Mouse (Mus musculus): Measurements from ENCODE around the gene Tsc22d1.

Tsc22d1 gene

DNA sequence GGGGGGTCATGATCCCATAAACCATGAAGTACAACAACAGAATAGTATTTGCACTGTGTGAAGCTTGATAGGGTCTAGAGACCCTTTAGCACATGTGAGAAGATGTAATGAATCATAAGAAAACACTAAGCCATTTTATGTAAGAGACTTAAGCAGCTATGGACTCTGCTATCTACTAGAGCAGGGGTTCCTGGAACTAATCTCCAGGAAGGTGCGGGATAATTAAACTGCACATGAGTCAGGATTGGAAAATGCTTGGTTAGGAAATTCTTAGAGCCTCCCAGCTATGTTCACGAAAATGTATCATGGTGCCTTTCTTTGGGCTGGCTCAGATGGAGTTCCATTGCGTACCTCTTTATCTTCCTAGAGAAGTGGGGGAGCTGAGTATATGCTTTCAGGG is 106.5 kb downstream of the Tsc22d1 start:
- no peak for DNase-seq

DNA sequence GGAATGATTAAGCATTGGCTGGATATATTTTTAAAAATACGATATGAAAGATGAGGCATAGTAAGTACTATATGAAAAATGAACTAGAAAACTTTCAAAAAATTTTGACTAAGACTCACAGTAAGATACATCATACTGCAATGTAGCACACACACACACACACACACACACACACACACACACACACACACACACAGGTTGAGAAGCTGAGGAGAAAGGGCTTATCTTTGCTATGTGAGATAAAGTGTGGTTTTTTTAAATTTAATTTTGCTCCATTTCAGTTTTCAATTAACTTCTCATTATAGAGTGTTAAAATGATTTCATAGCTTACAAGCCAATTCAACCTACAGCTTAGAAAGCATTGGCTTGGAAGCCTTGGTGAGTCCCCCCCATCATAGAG is 108.6 kb downstream of the Tsc22d1 start:
- no peak for DNase-seq

DNA sequence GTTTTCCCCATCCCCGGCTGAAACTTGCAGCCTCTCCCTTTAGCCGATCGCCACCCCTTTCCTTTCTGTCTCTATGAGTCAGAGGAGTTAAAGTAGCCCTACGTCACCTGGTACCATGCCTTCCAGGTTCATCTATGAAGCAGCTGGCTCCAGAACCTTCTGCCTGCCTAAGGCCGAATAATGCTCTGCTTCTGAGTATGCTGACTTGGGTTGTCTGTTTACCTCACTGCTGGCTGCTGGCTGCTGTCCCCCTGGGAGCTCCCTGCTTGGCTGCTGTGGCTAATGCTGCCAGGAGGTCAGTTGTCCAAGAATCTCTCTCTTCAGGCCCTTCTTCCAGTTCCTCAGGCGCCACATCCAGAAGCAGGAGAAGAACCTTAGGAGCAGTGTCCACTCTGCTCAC is 111.7 kb downstream of the Tsc22d1 start:
- DNase-seq: no peak

DNA sequence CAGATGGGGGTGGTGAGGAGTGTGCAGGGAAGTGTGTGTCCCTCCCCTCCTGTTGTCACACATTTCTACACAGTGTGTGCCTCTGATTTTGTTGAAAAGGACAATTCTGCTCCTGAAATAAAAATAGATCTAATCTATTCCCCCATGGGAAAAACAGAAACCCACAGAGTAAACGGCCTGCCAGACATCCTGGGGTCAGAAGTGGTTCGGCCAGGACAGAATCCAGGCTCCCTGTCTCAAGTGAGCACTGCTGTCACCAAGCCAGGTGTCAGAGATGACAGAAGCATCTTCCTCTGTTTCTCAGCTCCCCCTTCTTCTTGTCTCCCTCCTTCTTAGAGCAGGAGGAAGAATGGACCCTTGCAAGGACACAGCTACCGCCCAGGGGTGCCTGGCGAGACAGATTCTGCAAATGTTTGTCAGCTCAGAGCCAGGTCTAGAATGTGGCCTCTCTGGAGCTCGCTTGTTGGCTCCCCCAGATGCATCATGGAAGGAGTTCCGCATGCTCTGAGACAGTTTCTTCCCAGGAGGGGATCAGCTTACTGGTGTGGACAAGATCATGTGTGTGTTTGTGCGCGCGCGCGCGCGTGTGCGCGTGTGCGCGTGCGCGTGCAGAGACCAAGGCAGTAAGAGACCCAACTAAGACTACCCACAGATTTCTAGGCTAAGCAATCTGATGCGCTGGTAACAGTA is 112.4 kb downstream of the Tsc22d1 start:
- DNase-seq: no peak

DNA sequence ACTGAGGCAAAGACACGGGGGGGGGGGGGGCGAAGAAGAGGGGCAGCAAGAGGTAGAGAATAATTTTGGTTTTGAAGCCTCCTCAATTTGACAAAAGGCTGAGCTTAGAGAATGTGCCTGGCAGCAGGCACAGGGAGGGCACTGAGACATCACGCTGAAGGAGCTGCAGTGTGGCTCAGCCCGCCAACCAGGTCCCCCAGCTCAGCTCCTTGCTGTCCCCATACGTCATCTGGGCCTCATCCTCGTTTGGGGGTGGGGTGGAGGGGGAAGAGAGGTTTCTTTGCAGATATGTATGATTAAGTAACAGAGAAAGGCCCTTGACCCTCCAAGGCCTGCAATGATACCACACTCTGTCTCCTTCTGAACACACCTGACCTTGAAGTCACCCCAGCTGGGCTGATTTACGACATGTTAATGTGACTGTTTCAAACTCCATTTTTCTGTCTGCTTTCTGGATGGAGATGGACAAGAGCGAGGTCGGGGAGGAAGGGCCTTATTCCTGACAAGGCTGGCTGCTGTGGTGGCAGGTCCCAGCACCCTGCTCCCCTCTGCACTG is 113.1 kb downstream of the Tsc22d1 start:
- peak; percentile 50 for DNase-seq

DNA sequence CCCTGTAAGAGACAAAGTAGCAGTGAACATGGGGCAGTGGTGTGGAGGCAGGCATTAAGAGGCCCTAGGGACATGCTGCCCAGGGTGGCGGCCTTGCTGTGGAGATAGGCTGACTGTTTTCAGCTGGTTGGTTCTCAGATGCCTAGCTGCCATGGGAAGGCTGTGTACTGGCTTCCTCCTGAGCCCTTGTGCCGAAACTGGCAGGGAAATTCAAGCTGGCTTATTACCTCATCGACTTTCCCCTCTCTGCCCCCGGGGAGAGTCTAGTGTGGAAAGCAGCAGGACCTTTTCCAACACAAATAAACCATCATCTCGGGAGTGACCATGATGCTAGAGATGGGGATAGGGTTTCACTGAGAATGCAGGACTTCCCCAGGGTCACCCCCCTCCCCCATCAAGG is 113.9 kb downstream of the Tsc22d1 start:
- peak; percentile 61 for DNase-seq

DNA sequence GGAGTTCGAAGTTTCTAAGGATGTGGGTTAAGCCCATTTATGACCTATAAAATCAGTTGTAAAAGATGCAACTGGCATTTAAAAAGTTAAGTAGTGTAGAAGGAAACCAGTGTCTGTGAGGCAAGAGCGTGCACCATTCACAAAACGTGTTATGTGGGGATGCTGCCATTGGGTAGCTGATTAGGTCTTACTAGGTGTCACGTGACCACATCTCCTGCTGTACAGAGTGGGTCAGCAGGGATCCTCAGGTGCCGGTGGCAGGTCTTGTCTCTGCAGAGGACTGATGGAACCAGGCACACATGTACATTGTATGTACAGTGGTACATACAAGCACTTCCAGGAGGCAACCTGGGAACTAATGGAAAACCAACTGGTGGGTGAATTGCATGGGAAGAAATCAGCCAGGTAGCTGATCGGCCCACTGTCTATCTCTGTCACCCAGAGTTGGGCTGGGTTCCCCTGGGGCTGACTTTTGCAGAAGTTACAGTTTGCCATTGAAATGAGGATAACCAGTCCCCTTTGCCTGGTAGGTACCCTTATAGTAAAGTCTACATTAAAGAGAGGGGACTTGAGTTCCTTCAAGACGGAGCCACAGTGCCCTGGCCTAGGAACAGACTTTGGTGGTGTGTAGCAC is 116.4 kb downstream of the Tsc22d1 start:
- DNase-seq: no peak

DNA sequence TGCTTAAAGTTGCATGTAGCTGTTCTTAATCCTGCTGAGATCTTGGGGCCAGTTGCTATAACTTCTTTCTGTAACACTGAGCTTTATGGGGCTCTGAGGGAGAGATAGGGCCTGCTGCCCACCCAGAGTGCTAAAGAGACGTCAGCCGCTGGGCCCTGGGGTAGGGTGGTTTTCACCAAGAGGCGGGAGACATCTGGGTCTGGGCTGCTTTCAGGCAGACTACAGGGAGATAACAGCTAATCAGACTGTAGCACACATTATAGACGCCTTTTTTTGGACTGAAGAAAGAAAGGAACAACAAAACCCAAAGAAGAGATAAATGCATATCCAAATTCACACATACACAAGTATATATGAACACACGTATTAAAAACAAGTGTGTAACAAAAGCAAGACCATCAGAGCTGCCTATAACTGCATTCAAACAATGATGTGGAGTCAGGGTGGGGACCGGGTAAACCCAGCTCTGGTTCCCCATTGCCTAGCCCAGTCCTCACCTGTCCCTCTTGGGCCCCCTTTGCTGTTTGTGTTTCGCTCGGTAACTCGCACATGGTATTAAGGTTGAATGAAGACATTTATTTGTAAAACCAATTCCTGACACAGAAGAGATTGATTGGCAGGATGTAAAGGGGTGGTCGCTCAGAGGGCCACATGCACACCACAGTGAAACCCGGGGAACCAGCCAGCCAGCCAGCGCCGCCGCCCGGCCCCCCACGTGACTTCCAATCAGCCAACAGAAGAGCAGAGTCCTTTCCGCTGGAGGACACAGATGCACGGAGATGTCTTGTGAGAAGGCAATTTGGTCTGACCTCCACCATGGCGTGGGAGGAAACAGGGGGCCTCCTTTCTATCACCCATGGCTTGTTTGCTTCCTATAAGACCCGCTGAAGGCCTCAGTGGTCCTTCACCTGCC is 117.8 kb downstream of the Tsc22d1 start:
- peak; percentile 80 for DNase-seq

DNA sequence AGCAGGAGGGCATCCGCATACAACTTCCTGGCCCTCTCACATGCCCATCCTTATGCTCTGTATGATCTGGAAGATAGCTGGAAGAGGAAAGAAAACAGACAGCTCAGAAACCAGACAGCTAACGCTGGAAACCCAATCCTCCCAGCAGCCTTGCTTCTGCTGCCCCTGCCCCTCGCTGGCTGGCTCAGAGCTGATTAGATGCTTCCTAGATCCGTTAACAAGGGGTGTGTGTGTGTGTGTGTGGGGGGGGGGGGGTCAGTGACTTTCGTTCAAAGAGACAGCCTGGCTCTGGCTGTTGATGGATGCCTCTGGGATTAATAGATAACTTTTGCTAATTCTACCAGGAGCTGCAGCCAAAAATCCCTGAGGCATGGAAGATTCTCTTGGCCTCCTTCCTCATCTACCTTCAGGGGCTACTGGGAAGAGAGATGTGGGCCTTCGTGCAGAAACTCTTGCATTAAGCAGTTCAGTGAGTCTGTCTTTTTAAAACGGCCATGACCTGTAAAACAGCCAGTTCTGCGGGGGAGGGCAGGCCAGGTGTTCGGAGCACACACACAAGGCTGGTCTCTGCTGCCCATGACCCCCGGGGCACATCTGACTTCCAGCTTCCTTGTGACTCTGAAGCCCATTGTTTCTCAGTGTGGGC is 118.5 kb downstream of the Tsc22d1 start:
- peak; percentile 67 for DNase-seq

DNA sequence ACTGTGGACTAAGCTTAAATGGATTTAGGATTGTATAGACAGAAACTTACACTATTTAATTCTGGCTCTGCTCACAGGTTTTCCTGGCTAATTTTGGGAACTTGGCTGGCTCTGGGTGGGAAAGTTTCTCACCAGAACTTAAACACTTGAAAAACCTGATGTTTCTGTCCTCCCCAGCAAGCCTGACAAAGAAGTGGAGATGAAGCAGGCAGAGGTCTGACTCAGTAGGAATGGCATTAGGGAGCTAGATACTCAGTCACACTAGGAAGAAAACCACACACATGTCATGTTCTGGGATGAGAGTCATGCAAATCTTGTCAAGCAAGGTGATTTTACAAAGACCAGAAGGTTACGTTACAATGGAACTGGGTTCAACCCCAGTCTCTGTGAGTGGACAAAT is 120.3 kb downstream of the Tsc22d1 start:
- no peak for DNase-seq

DNA sequence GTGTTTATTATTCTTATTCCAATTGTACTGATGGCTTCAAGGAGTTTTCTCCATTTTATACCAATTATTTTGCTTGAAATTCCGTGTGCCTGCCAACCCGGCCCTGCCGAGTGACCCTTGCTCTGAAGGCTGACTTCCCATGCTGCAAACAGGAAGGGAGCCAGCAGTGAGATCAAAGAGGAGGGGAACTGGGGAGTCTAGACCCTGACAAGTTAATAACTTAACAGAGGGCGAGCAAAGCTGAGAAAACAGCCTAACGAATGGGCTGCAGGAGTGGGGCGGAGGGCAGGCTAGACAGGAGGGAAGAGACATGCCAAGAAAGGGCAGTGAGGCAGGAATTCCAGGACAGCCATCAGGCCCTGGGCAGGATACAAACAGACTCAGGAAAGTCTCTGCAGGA is 122.2 kb downstream of the Tsc22d1 start:
- peak; percentile 62 for DNase-seq

DNA sequence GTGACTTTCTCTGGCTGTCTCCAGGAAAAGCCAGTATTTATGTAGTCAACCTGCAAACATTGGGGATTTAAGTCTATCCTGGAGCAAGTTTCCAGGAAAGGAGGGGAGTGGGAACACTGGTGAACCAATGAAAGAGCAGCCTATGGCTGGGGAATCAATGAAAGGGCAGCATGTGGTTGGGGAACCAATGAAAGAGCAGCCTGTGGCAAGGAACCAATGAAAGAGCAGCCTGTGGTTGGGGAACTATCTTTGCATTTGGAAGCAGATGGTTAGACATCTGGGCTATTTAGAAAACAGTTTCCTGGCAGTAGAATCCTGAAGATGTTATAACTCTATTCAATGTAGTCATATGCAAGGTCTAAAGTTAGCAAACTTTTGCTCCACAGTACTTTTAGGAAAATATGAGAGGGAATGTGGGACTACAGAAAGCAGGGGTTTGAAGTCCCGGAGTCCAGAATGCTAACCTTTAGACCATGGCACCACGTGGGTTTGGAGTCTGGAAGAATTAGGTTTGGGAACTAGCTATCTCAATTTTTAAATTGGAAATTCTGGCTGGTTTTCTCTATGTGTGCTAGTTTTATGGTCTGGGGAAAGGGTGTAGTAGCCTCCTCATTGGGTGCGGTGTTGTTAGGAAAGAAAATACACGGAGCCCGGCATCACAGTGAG is 125.4 kb downstream of the Tsc22d1 start:
- no peak for DNase-seq

DNA sequence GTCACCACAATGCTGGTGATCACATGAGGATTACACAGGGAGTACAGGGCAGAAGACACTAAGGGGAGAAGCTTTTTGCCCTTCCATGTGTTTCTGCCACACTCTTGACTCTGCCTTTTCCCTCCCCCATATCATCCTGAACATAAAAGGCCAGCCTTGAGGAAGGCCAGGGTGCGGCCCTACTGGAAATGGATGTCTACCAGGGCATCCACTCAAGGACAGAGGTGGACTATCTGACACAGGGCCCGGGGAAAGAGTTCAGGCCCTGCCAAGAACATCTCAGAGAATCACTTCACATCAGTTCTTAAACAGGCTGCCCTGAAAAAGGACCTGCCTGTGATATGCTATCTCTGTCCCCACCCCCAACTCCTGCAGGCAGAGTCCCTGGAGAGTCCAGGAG is 126.6 kb downstream of the Tsc22d1 start:
- no peak for DNase-seq

DNA sequence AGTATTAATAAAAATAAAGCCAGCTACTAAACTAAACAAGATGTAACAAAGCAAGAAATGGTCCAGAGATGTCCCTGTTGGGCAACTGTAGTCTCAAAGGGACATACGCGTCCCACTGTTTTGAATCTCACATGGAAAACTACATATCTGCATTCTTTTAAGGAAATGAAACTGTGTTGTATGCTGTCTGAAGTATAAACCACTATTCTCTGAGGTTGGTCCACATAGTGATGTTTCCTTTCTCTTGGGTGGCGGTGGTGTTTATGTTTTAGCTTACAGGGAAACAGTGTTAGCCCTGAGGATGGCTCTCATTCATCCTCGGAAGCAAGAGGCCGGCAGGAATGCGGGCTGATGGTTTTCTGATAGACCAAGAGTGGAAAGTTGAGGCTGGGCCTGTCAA is 129.4 kb downstream of the Tsc22d1 start:
- DNase-seq: no peak

DNA sequence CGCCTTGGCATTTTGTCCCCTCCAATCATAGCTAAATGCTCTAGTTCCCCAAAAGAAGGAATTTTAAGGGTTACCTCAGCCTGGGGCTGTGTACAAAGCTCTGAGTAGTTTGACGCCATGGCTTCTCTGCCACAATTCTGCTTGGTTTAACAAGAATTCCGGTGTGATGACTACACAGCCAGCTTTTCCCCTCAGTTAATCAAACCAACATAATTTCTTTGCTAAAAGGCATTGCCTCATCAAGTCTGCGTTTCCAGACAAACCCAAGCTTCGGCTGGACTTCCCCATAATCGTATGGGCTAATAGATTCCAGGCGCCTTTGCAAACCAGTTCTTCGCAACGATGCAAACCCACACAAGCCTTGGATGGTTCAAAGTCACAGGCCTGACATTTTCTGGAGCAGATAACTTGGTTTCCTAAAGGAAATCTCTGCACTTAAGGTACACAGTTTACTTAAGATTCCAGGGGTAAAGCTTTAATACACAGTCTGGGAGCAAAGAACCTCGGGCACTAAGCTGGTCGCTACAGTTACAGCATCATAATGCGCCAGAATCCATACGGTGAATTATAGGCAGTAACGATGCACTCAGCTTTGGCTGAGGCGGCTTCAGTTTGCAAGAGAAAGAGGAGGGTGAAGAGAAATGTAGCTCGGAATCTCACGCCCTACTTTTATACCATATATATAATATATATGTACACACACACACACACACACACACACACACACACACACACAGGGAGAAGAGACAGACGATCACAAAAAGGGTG is 140.7 kb downstream of the Tsc22d1 start:
- peak; percentile 47 for DNase-seq

DNA sequence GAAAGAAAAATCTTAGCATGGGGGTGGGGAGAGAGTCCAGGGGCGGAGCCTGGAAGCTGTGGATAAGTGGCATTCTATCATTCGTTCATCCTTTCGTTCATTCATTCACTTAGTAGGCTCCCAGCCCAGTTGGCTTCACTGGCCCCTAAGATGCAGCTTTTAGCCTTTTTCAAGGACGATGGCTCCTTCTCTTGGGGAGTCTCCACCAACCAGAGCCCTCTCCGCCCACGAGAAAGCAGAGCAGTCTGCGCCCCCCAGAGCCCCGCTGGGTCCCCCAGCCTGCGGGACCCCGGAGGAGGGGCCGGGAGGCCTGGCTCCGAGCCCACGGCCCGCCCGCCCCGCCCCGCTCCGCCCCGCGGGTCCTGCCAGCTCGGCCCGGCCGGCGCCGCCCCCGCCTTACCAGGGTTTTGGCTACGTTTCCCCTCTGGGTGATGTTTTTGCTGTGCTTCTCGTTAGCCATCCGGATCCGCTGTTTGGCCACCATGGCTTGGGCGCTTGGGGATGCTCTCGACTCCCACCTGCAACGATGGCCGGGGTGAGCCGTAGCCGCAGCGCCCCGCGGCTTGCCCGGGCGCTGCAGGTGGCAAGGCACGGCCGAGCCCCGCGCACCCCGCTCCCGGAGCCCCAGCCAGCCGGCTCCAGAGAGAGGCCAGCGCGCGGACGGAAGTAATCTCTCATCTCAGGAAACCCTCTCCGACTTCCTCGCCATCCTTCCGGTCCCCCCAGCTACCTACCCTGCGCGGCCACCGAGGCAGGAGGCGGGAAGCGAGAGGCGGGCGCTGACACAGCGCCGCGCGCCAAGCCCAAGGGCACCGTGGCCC is 141.5 kb downstream of the Tsc22d1 start:
- peak; percentile 75 for DNase-seq

DNA sequence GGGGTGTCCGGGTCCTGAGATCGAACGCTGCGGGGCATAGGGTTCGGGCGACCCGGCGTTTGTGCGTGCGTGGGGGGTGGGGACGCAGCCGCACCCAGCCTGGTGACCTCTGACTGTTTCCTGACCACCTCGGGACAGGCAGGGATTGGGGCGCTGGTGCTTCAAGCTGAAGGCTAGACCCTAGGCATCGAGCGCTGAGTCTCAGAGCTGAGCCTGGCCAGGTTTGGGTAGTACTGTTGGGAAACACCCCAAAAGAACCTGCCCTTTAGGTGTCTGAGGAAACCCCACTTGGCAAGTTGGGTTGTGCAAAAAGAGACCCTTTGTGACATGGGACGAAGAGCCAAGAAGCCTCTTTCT is 142.1 kb downstream of the Tsc22d1 start, which contains the start of gene Serp2:
TSS of gene Serp2 (minus strand) at position 38 of the 357 bp plus-strand sequence.
- DNase-seq: no peak
